Mouse (Mus musculus) kidney, postnatal 0 days (tissue): ENCODE measurements at regions not wholly inside any gene's neighbourhood (a gene's known extent, or its start where the extent isn't known, plus 50 kb on each side); places are given as distances from the start of the nearest gene placed in this dataset.

Experiments
- ATAC-seq: fragments of 200-750 bp; cut with Nextera tagmentation; replicated peaks from 2 replicates; pipeline ENCODE4 v1.8.0; 2017; ENCODE audit warnings: low read depth, moderate number of reproducible peaks, moderate TSS enrichment, moderate library complexity; ENCODE audit not compliant: low FRiP score
- DNase-seq: peaks from one replicate; pipeline ENCODE4 v3.0.0-alpha.2; 2016; ENCODE audit warnings: low spot score
- H3K27ac ChIP-seq: fragments of 300-500 bp; sonication (generic); 2 replicates; pipeline ENCODE4 v1.5.1; 2014; ENCODE audit warnings: mild to moderate bottlenecking
- H3K27me3 ChIP-seq: fragments of 300-500 bp; sonication (generic); 2 replicates; pipeline ENCODE4 v1.6.1; 2014; ENCODE audit warnings: low read length, mixed read lengths; ENCODE audit not compliant: insufficient read depth
- H3K36me3 ChIP-seq: fragments of 300-500 bp; sonication (generic); 2 replicates; pipeline ENCODE4 v1.6.1; 2014; ENCODE audit warnings: low read length, mixed read lengths; ENCODE audit not compliant: insufficient read depth
- H3K4me1 ChIP-seq: fragments of 300-500 bp; sonication (generic); replicated peaks from 2 replicates; pipeline ENCODE4 v1.6.1; 2014; ENCODE audit warnings: antibody characterized with exemption, low read length, mixed read lengths; ENCODE audit not compliant: insufficient read depth
- H3K4me2 ChIP-seq: fragments of 300-500 bp; sonication (generic); 2 replicates; pipeline ENCODE4 v1.6.1; 2014; ENCODE audit warnings: mild to moderate bottlenecking, low read length, moderate library complexity, mixed read lengths
- H3K4me3 ChIP-seq: fragments of 300-500 bp; sonication (generic); replicated peaks from 2 replicates; pipeline ENCODE4 v1.5.1; 2014; ENCODE audit warnings: low read depth, low read length
- H3K9ac ChIP-seq: fragments of 300-500 bp; sonication (generic); 2 replicates; pipeline ENCODE4 v1.6.1; 2014; ENCODE audit warnings: low read depth, low read length
- H3K9me3 ChIP-seq: fragments of 300-500 bp; sonication (generic); replicated peaks from 2 replicates; pipeline ENCODE4 v1.6.1; 2016; ENCODE audit warnings: low read length, inconsistent platforms, mixed read lengths
- CTCF ChIP-seq: IDR thresholded peaks from 2 replicates; pipeline ENCODE4 v1.5.1; 2016; ENCODE audit warnings: antibody characterized with exemption, low read depth, mild to moderate bottlenecking, moderate library complexity
- WGBS: fragments of 180-500 bp; shearing (Covaris S2); extraction: QIAGEN DNeasy Blood & Tissue Kit; methylation state at CpG from one replicate; pipeline ENCODE4 v1.1.7; 2014; 5-methylcytosine and 5-hydroxymethylcytosine counted together
- microRNA counts: library from miRNA; unstranded; fragments of <30 nt; microRNA quantifications from one replicate; lab custom pipeline; 2015
- microRNA-seq: library from miRNA; unstranded; fragments of <30 nt; microRNA quantifications from one replicate; pipeline ENCODE4, GENCODE M21; 2016

GRCm38 (mm10) chrX:105413351-105413750 is 86.2 kb upstream of the Cypt2 start:
- H3K27me3 ChIP-seq = no peaks in the 10 kb centered on the region

GRCm38 (mm10) chrX:105420976-105421375 is 78.6 kb upstream of the Cypt2 start:
- Histone ChIP-seq H3K9me3 (no peaks in the 10 kb centered on the region), H3K4me3 (no peak overlapping the region), H3K27me3 (no peaks in the 10 kb centered on the region), H3K27ac (no peak overlapping the region), H3K4me2 (no peak overlapping the region), H3K36me3 (no peaks in the 10 kb centered on the region), H3K9ac (no peak overlapping the region), H3K4me1 (no peaks in the 10 kb centered on the region)
- DNase-seq (no peak), ATAC-seq (0 out of 2 replicates have a peak, but pooled peaks have one; percentile 40)
- TF ChIP-seq CTCF = no peak
- whole genome bisulfite sequencing = 55% methylated on average over 3 of the region's 3 CpGs

More at GRCm38 (mm10) chrX:105413351-105413750, 86.2 kb upstream of the Cypt2 start:
- Histone ChIP-seq H3K4me1 (no peaks in the 10 kb centered on the region), H3K9ac (no peak overlapping the region), H3K27ac (no peak overlapping the region), H3K4me2 (no peak overlapping the region), H3K36me3 (no peaks in the 10 kb centered on the region), H3K4me3 (no peak overlapping the region), H3K9me3 (no peaks in the 10 kb centered on the region)
- WGBS = 61% methylated on average over 5 of the region's 5 CpGs
- no peak for DNase-seq
- no peak for TF ChIP-seq CTCF
- ATAC-seq = no peak

MicroRNAs in the stretch of these regions (microRNA counts, 519-probe panel; counts per million panel counts)
- microRNA mmu-miR-325 (lab: Ali Mortazavi, UCI) = 330 counts per million, percentile 68 among the panel's probes with 10 or more counts

Small RNA genes lying in the stretch of these regions (microRNA-seq; reads per million reads assigned to microRNA genes)
- 16.2 reads per million, percentile 30 among the genes with 10 or more reads in this experiment for gene Mir325
